Mouse (Mus musculus) lung, adult 2 months (tissue): ENCODE measurements around the gene Dnah10.

ENCODE experiments used
- CTCF ChIP-seq: fragments of 200-500 bp; IDR thresholded peaks from 2 replicates; pipeline ENCODE4 v1.5.1; 2011; ENCODE audit warnings: mild to moderate bottlenecking, low read length, control low read depth; ENCODE audit not compliant: insufficient read depth
- POLR2A ChIP-seq: fragments of 200-500 bp; IDR thresholded peaks from 2 replicates; pipeline ENCODE4 v1.6.1; 2011; ENCODE audit warnings: low read depth, mild to moderate bottlenecking, control low read depth, low read length, borderline replicate concordance; ENCODE audit errors: extremely low read depth

DNA sequence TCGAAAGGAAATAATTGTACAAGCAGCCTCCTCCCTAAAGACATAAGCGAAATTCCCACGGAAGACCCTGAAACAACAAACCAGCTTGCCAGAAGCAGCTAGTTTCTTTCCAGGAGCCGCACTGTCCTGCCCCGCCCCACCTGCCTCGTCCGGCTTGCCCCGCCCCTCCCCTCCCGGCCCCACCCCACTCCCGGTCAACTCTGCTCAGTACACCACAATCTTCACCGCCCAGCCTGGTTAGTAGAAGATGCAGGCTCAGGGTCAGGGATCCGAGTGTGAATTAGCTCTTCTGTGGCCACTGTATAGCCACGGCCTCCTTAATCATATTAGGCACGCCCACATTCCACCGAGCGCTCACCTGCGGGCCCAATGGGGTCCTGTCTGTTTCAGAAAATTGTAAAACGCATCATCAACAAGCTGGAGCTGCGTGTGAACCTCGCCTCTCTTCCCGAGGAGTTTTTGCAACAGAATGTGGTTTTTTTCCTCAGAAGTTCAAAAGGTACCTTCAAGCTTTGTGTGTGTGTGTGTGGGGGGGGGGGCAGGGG is 4.8 kb downstream of the Dnah10 start:
- TF ChIP-seq CTCF = no peak
- TF ChIP-seq POLR2A = no peak
